Mouse (Mus musculus): ENCODE results near the gene Gpr84.
A peak's percentile ranks its signal among the peaks of the same experiment; 100 is the strongest.

The Gpr84 gene

GRCm38 (mm10) chr15:103310365-103310910 is at the start of gene Gpr84:
Gpr84 (minus strand) TSS chr15:103310612.
- DNase-seq, result no peak

DNA sequence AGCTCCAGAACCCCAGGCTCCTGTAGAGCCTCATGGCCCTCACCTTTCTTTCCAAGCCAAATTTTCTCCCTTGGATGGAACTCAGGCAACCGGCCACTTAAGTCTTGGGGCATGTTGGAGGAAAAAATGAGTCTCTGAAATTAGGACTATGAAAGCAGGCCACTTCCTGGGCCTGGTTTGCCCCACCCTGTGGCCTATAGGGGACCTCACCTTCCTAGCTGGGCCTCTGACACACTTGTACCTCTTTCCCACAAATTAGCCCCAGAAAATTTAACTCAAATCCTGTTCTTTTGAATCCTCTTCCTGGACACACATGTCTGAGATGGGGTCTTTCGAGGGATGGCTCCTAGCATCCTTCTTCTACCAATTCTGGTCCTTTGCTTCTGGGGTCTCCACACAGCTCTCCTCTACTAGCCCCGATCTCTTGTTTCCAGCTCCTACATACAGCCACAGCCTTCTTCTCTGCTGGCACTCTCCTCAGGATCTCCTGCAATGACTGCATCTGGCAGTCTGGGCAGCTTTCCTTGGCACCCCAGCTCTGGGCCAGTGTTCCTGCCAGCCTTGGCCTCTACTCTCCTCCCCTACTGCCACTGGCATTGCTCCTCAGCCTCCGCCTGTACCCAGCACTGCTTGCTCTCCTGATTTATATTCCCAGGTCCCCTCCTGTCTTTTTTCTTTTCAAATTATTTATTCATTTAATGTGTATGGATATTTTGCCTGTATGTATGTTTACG is 49.6 kb upstream of the Gpr84 start:
- DNase-seq, result no peak

DNA sequence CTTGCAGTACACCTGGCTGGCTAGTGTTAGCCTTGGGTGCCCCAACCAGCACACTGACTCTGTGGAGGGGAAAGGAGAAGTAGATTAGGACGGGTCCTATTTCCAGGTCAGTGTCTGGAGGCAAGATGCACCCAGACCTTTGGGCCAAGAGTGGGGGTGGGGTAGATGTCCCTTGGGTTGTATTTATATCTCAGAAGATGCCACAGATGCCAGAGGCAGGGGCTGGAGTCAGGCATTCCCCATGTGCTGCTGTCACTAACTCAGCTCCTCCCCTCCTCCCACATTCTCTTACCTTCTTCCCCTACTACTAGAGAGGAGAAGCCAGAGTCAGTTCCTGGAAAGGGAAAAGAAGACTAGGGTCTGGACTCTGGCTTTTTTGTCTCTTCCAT is 48.7 kb upstream of the Gpr84 start:
- no peak for DNase-seq

GRCm38 (mm10) chr15:103358278-103359121 is 48.1 kb upstream of the Gpr84 start:
- DNase-seq, result peak; percentile 23 to 29

GRCm38 (mm10) chr15:103357817-103358216 is 47.4 kb upstream of the Gpr84 start:
- no peak for DNase-seq

- DNase-seq, result no peak
These were observed 45.7 kb upstream of the Gpr84 start for GRCm38 (mm10) chr15:103356130-103356529.

GRCm38 (mm10) chr15:103355420-103355819 is 45.0 kb upstream of the Gpr84 start:
- no peak for DNase-seq

- DNase-seq, result no peak
These were observed 44.3 kb upstream of the Gpr84 start for GRCm38 (mm10) chr15:103354690-103355089.

GRCm38 (mm10) chr15:103353511-103354256 is 43.3 kb upstream of the Gpr84 start:
- DNase-seq, result no peak

GRCm38 (mm10) chr15:103352856-103353255 is 42.4 kb upstream of the Gpr84 start:
- DNase-seq, result peak; percentile 36 to 78

DNA sequence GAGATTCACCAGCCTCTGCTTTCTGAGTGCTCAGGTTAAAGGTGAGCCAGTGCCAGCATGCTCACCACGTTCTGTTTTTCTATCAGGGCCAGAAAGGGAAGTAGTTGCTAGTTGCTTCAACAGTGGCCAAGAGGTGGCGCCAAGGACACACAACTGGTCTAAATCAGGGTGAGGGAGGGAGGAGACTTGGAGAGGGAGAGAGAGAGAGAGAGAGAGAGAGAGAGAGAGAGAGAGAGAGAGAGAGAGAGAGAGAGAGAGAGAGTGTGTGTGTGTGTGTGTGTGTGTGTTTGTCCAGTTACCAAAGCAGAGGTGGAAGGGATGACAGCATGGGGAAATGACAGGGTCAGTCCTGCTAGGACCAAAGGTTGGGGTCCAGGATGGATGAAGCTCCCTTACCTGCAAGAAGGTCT is 36.9 kb upstream of the Gpr84 start:
- peak; percentile 71 to 88 for DNase-seq

DNA sequence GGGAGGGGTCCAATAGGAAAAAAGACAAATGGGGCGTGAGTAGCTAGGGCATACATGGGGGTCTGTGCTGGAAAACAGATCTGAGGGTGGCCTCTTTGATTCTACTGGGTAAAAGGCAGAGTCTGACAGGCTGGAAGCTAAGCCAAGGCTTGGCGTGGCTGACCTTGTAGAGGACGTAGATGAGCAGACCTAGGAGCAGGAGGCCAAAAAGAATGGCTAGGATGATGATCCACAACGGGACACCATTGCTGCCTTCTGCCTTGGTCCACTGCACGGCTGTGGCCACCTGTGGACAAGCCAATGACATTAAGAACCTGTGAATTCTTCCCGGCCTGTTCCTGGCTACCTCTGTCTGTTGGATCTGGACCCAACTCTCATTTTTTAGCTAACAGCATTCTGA is 35.4 kb upstream of the Gpr84 start:
- no peak for DNase-seq

DNA sequence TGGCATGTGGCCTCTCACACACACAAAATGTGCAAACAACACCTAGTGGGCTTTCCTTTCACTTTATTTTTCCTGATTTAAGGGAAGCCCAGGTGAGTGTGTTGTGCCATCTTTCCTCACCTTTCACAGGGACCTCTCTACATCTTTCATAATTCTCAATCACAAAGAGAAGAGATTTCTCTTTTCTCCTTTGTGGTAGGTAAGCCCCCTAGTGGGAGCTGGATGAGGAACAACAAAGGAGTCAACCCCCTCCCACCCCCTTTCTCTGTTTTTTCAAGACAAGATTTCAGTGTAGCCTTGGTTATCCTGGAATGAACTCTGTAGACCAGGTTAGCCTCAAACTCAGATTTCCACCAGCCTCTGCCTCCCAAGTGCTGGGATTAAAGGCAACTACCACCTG is 33.1 kb upstream of the Gpr84 start:
- no peak for DNase-seq

DNA sequence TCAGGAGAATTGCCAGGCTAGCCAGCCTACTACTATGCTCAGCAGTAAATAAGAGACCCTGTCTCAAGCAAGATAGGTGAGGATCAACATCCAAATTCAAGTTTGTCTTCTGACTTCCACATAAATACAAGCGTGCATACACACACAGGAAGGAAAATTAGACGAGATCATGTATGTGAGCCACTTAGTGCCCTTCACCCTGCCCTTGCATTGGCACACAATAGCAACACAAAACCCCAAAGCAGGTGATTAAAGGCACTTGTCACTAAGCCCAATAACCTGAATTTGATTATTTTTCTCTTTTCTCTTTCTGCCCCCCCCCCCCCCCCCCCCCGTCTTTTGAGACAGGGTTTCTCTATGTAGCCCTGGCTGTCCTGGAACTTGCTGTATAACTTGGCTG is 32.6 kb upstream of the Gpr84 start:
- DNase-seq, result no peak

DNA sequence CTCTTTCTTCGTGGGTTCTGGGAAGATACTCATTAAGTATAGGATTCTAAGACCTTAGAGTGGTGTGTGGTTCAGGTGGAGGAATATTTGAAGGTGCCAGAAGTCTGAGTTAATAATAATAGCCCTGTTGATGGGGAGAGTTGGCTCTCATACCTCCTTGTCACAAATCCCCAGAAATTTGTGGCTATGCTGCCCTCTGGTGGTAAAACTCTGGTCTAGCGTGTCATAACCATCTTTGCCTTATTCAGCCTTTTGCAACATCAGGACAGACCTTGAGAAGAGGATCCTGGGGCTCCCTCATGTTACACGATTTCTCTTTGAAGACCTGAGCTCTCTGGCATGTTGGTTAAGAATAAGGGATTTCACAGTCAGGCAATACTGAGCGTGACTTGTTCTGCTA is 32.0 kb upstream of the Gpr84 start:
- DNase-seq, result peak; percentile 64 to 81

DNA sequence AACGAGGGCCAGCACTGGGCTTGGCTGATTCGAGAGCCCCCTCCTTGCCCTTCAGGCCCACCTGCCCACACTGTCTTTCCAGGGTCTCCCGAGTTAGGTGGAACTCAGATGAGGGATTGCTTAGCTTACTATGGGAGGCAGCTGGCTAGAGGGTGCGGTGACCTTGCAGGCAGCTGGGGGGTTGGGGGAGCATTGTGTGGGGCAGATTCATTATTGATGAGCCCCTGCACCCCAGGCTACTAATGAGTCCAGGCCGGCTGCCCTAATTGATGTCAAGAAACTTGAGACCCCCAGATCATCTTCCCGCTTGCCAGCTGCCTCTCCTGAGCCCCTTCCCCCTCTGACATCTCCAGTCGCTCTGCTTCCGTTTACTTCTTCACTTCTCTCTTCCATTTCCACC is 31.1 kb upstream of the Gpr84 start:
- no peak for DNase-seq

DNA sequence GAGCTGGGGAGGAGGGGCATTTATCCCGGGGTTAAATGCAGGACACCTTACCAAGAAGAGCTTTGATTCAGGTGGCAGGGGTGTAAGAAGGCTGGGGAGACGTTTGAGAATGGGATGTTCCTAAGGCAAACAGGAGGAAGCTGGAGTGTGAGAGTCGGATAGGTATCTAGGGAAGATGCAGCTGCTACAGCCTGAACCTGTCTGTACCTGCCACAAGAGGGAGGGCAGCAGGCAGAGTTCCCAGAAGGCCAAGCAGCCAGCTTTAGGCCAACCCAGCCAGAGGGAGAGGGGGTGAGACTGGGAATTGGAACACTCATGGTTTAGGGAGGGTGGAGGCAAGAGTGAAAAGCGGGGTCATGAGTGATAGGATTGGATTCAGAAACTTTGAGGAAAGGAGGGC is 30.4 kb upstream of the Gpr84 start:
- peak in 1 of 2 experiments; percentile 27 for DNase-seq

DNA sequence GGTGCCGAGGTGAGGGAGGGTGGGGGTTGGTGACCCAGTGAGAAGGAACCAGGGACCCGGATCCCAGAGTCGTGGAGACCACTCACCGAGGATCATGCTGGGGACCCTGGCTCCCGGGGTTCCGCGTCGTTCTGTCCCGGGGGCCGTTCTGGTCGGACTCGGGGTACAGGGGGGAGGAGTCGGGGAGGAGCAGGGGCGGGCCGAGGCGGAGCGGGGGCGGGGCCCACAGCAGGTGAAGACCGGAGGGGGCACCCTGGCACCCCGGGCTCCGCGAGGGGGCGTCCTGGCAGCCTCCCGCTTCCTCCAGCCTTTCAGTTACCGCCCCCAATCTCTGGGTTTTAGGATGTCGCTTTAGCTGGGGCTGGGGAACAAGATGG is 29.5 kb upstream of the Gpr84 start, which contains the start of gene Zfp385a:
Zfp385a (minus strand) TSS at position 133 of the 377 bp plus-strand sequence.
- DNase-seq, result peak in 1 of 2 experiments; percentile 77

GRCm38 (mm10) chr15:103339166-103339960 is 29.0 kb upstream of the Gpr84 start:
- DNase-seq, result no peak

DNA sequence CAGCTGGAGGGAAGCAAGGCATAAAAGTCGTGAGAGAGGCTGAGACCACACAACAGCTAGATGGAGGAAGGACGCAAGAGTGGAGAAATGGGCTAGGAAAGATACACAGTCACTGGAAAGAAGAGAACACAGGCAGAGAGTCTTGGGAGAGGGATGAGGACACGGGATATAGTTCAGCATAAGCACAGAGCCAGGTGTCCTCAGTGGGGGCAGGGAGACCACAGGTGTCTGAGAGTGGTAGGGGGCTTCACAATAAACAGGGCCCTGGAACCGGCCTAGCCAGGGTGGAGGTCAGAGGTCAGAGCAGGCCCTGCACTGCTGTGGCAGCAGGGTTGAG is 28.4 kb upstream of the Gpr84 start:
- DNase-seq, result no peak

GRCm38 (mm10) chr15:103336996-103337667 is 26.7 kb upstream of the Gpr84 start:
- no peak for DNase-seq

Data from kidney, postnatal 36 days (tissue).